Mouse (Mus musculus): ENCODE data around the gene Rasd1. TPM values are rescaled to one million over a fixed set of nuclear protein-coding genes. Genes with fewer than 3 reads are reported as not detected.

Gene Rasd1
- polyA plus RNA-seq (2015; fragmentation: Nextera tagmentation; extraction: Ambion mirVana): 1.3 TPM in 2 replicates

GRCm38 (mm10) chr11:59964818-59965217 is at the start of gene Rasd1:
Rasd1 (minus strand) TSS chr11:59964944.
- DNase-seq (ENCODE audit: low spot score): peak; percentile 92
- Histone ChIP-seq H3K4me2 (replicated peaks; ENCODE audit: low read depth) (peak within 1 kb of the TSS; percentile 92), H3K27ac (replicated peaks) (peak within 1 kb of the TSS; percentile 83), H3K36me3 (ENCODE audit: control insufficient read depth, insufficient read depth, low read length) (peaks cover 9% of the 10 kb centered on the region), H3K4me1 (replicated peaks; ENCODE audit: control insufficient read depth, insufficient read depth) (0 out of 2 replicates have a peak, but pooled peaks cover 2% of the 10 kb centered on the region), H3K4me3 (ENCODE audit: low read depth, low read length) (peak within 1 kb of the TSS; percentile 46), H3K9me3 (ENCODE audit: control insufficient read depth, low read length) (no peaks in the 10 kb centered on the region), H3K9ac (ENCODE audit: low read length) (peak within 1 kb of the TSS; percentile 52), H3K27me3 (ENCODE audit: control insufficient read depth, insufficient read depth, low read length) (no peaks in the 10 kb centered on the region)
- TF ChIP-seq EP300 (optimal IDR thresholded peaks at IDR 0.05) (no peak), CTCF (IDR thresholded peaks at IDR 0.05; ENCODE audit: low read depth) (no peak)
- WGBS: 0% methylated on average over 28 of the region's 28 CpGs
- peak; percentile 93 for ATAC-seq (ENCODE audit: low FRiP score, low TSS enrichment)

- H3K4me3 ChIP-seq (ENCODE audit: low read depth, low read length): no peak overlapping the region
- TF ChIP-seq EP300 (optimal IDR thresholded peaks at IDR 0.05): no peak
- TF ChIP-seq CTCF (IDR thresholded peaks at IDR 0.05; ENCODE audit: low read depth): no peak
- no peak overlapping the region for H3K9ac ChIP-seq (ENCODE audit: low read length)
- 80% methylated on average over 3 of the region's 3 CpGs for WGBS
- H3K27ac ChIP-seq (replicated peaks): no peak overlapping the region
- no peaks in the 10 kb centered on the region for H3K27me3 ChIP-seq (ENCODE audit: control insufficient read depth, insufficient read depth, low read length)
- H3K4me2 ChIP-seq (replicated peaks; ENCODE audit: low read depth): no peak overlapping the region
- no peak for ATAC-seq (ENCODE audit: low FRiP score, low TSS enrichment)
- H3K36me3 ChIP-seq (ENCODE audit: control insufficient read depth, insufficient read depth, low read length): no peaks in the 10 kb centered on the region
- no peaks in the 10 kb centered on the region for H3K4me1 ChIP-seq (replicated peaks; ENCODE audit: control insufficient read depth, insufficient read depth)
- DNase-seq (ENCODE audit: low spot score): no peak
- H3K9me3 ChIP-seq (ENCODE audit: control insufficient read depth, low read length): no peaks in the 10 kb centered on the region
Observed at GRCm38 (mm10) chr11:60011516-60011915, 46.8 kb upstream of the Rasd1 start.

- Histone ChIP-seq H3K36me3 (ENCODE audit: control insufficient read depth, insufficient read depth, low read length) (no peaks in the 10 kb centered on the region), H3K4me2 (replicated peaks; ENCODE audit: low read depth) (no peak overlapping the region), H3K9ac (ENCODE audit: low read length) (no peak overlapping the region), H3K27me3 (ENCODE audit: control insufficient read depth, insufficient read depth, low read length) (no peaks in the 10 kb centered on the region), H3K27ac (replicated peaks) (no peak overlapping the region), H3K9me3 (ENCODE audit: control insufficient read depth, low read length) (no peaks in the 10 kb centered on the region), H3K4me3 (ENCODE audit: low read depth, low read length) (no peak overlapping the region), H3K4me1 (replicated peaks; ENCODE audit: control insufficient read depth, insufficient read depth) (no peaks in the 10 kb centered on the region)
- DNase-seq (ENCODE audit: low spot score) (no peak), ATAC-seq (ENCODE audit: low FRiP score, low TSS enrichment) (no peak)
- WGBS: 78% methylated on average over 3 of the region's 3 CpGs
- TF ChIP-seq CTCF (IDR thresholded peaks at IDR 0.05; ENCODE audit: low read depth) (no peak), EP300 (optimal IDR thresholded peaks at IDR 0.05) (no peak)
Observed at GRCm38 (mm10) chr11:60009451-60009850, 44.7 kb upstream of the Rasd1 start.

- no peak for TF ChIP-seq EP300 (optimal IDR thresholded peaks at IDR 0.05)
- TF ChIP-seq CTCF (IDR thresholded peaks at IDR 0.05; ENCODE audit: low read depth): no peak
- H3K27me3 ChIP-seq (ENCODE audit: control insufficient read depth, insufficient read depth, low read length): no peaks in the 10 kb centered on the region
- no peaks in the 10 kb centered on the region for H3K9me3 ChIP-seq (ENCODE audit: control insufficient read depth, low read length)
- H3K27ac ChIP-seq (replicated peaks): no peak overlapping the region
- no peaks in the 10 kb centered on the region for H3K4me1 ChIP-seq (replicated peaks; ENCODE audit: control insufficient read depth, insufficient read depth)
- no peak overlapping the region for H3K4me2 ChIP-seq (replicated peaks; ENCODE audit: low read depth)
- no peak overlapping the region for H3K4me3 ChIP-seq (ENCODE audit: low read depth, low read length)
- DNase-seq (ENCODE audit: low spot score) (no peak), ATAC-seq (ENCODE audit: low FRiP score, low TSS enrichment) (no peak)
- no peaks in the 10 kb centered on the region for H3K36me3 ChIP-seq (ENCODE audit: control insufficient read depth, insufficient read depth, low read length)
- no peak overlapping the region for H3K9ac ChIP-seq (ENCODE audit: low read length)
- 65% methylated on average over 3 of the region's 3 CpGs for WGBS
Observed at GRCm38 (mm10) chr11:60005866-60006265, 41.1 kb upstream of the Rasd1 start.

- no peak overlapping the region for H3K9ac ChIP-seq (ENCODE audit: low read length)
- no peak overlapping the region for H3K4me2 ChIP-seq (replicated peaks; ENCODE audit: low read depth)
- H3K4me1 ChIP-seq (replicated peaks; ENCODE audit: control insufficient read depth, insufficient read depth): no peaks in the 10 kb centered on the region
- TF ChIP-seq EP300 (optimal IDR thresholded peaks at IDR 0.05) (no peak), CTCF (IDR thresholded peaks at IDR 0.05; ENCODE audit: low read depth) (no peak)
- WGBS: 75% methylated on average over 6 of the region's 6 CpGs
- H3K36me3 ChIP-seq (ENCODE audit: control insufficient read depth, insufficient read depth, low read length): no peaks in the 10 kb centered on the region
- no peaks in the 10 kb centered on the region for H3K27me3 ChIP-seq (ENCODE audit: control insufficient read depth, insufficient read depth, low read length)
- ATAC-seq (ENCODE audit: low FRiP score, low TSS enrichment): no peak
- H3K27ac ChIP-seq (replicated peaks): no peak overlapping the region
- DNase-seq (ENCODE audit: low spot score): no peak
- no peaks in the 10 kb centered on the region for H3K9me3 ChIP-seq (ENCODE audit: control insufficient read depth, low read length)
- H3K4me3 ChIP-seq (ENCODE audit: low read depth, low read length): no peak overlapping the region
Observed at GRCm38 (mm10) chr11:60004716-60005115, 40.0 kb upstream of the Rasd1 start.

- ATAC-seq (ENCODE audit: low FRiP score, low TSS enrichment) (no peak), DNase-seq (ENCODE audit: low spot score) (no peak)
- Histone ChIP-seq H3K9ac (ENCODE audit: low read length) (no peak overlapping the region), H3K27me3 (ENCODE audit: control insufficient read depth, insufficient read depth, low read length) (no peaks in the 10 kb centered on the region), H3K27ac (replicated peaks) (no peak overlapping the region), H3K9me3 (ENCODE audit: control insufficient read depth, low read length) (no peaks in the 10 kb centered on the region), H3K4me3 (ENCODE audit: low read depth, low read length) (no peak overlapping the region), H3K4me2 (replicated peaks; ENCODE audit: low read depth) (no peak overlapping the region), H3K36me3 (ENCODE audit: control insufficient read depth, insufficient read depth, low read length) (no peaks in the 10 kb centered on the region), H3K4me1 (replicated peaks; ENCODE audit: control insufficient read depth, insufficient read depth) (no peaks in the 10 kb centered on the region)
- 76% methylated on average over 8 of the region's 8 CpGs for WGBS
- TF ChIP-seq EP300 (optimal IDR thresholded peaks at IDR 0.05): no peak
- TF ChIP-seq CTCF (IDR thresholded peaks at IDR 0.05; ENCODE audit: low read depth): no peak
Observed at GRCm38 (mm10) chr11:60003811-60004210, 39.1 kb upstream of the Rasd1 start.

Data from stomach, postnatal 0 days (tissue).